Mouse (Mus musculus): ENCODE measurements around the gene Trim2. TPM values are rescaled to one million over a fixed set of nuclear protein-coding genes. Genes with fewer than 3 reads are reported as not detected.

Gene Trim2
- polyA plus RNA-seq, 1 experiment from 2014 or later, result 9.3 TPM

GRCm38 (mm10) chr3:84294734-84295133 is 11.9 kb downstream of the Trim2 start:
- Histone ChIP-seq H3K27me3 (ENCODE audit: control insufficient read depth, insufficient read depth, low read length) (no peaks in the 10 kb centered on the region), H3K9ac (ENCODE audit: low read length) (no peak overlapping the region), H3K4me1 (ENCODE audit: control insufficient read depth in 2 of 2, insufficient read depth in 2 of 2, low read length in 2 of 2) (no peaks in the 10 kb centered on the region), H3K4me3 (ENCODE audit: control insufficient read depth in 1 of 2, insufficient read depth in 1 of 2, low read depth in 1 of 2, low read length in 2 of 2) (no peak overlapping the region), H3K36me3 (ENCODE audit: control insufficient read depth, insufficient read depth, low read length) (no peaks in the 10 kb centered on the region), H3K9me3 (ENCODE audit: control insufficient read depth, low read length) (no peaks in the 10 kb centered on the region), H3K27ac (replicated peaks in 1 of 2; ENCODE audit: control insufficient read depth in 1 of 2, insufficient read depth in 1 of 2, low read depth in 2 of 2, low read length in 2 of 2) (no peak overlapping the region), H3K4me2 (ENCODE audit: low read length) (no peak overlapping the region)
- no peak for ATAC-seq (ENCODE audit: insufficient number of reproducible peaks, insufficient read depth, low FRiP score, low read depth)
- 83% methylated on average over 9 of the region's 9 CpGs for WGBS

- H3K4me3 ChIP-seq (ENCODE audit: control insufficient read depth in 1 of 2, insufficient read depth in 1 of 2, low read depth in 1 of 2, low read length in 2 of 2), result no peak overlapping the region
- no peak overlapping the region for H3K4me2 ChIP-seq (ENCODE audit: low read length)
- no peaks in the 10 kb centered on the region for H3K27me3 ChIP-seq (ENCODE audit: control insufficient read depth, insufficient read depth, low read length)
- H3K9me3 ChIP-seq (ENCODE audit: control insufficient read depth, low read length), result no peaks in the 10 kb centered on the region
- H3K27ac ChIP-seq (replicated peaks in 1 of 2; ENCODE audit: control insufficient read depth in 1 of 2, insufficient read depth in 1 of 2, low read depth in 2 of 2, low read length in 2 of 2), result no peak overlapping the region
- H3K4me1 ChIP-seq (ENCODE audit: control insufficient read depth in 2 of 2, insufficient read depth in 2 of 2, low read length in 2 of 2), result no peaks in the 10 kb centered on the region
- no peak for ATAC-seq (ENCODE audit: insufficient number of reproducible peaks, insufficient read depth, low FRiP score, low read depth)
- 81% methylated on average over 13 of the region's 13 CpGs for WGBS
- no peaks in the 10 kb centered on the region for H3K36me3 ChIP-seq (ENCODE audit: control insufficient read depth, insufficient read depth, low read length)
- no peak overlapping the region for H3K9ac ChIP-seq (ENCODE audit: low read length)
These were observed 12.7 kb downstream of the Trim2 start for GRCm38 (mm10) chr3:84293666-84294595.

GRCm38 (mm10) chr3:84292238-84292637 is 14.4 kb downstream of the Trim2 start:
- Histone ChIP-seq H3K4me2 (ENCODE audit: low read length) (no peak overlapping the region), H3K4me3 (ENCODE audit: control insufficient read depth in 1 of 2, insufficient read depth in 1 of 2, low read depth in 1 of 2, low read length in 2 of 2) (no peak overlapping the region), H3K4me1 (ENCODE audit: control insufficient read depth in 2 of 2, insufficient read depth in 2 of 2, low read length in 2 of 2) (no peaks in the 10 kb centered on the region), H3K27ac (replicated peaks in 1 of 2; ENCODE audit: control insufficient read depth in 1 of 2, insufficient read depth in 1 of 2, low read depth in 2 of 2, low read length in 2 of 2) (no peak overlapping the region), H3K9ac (ENCODE audit: low read length) (no peak overlapping the region), H3K9me3 (ENCODE audit: control insufficient read depth, low read length) (no peaks in the 10 kb centered on the region), H3K27me3 (ENCODE audit: control insufficient read depth, insufficient read depth, low read length) (no peaks in the 10 kb centered on the region), H3K36me3 (ENCODE audit: control insufficient read depth, insufficient read depth, low read length) (no peaks in the 10 kb centered on the region)
- WGBS, result 84% methylated on average over 5 of the region's 5 CpGs
- no peak for ATAC-seq (ENCODE audit: insufficient number of reproducible peaks, insufficient read depth, low FRiP score, low read depth)

GRCm38 (mm10) chr3:84288931-84289330 is 17.7 kb downstream of the Trim2 start:
- H3K36me3 ChIP-seq (ENCODE audit: control insufficient read depth, insufficient read depth, low read length), result no peaks in the 10 kb centered on the region
- no peak overlapping the region for H3K4me3 ChIP-seq (ENCODE audit: control insufficient read depth in 1 of 2, insufficient read depth in 1 of 2, low read depth in 1 of 2, low read length in 2 of 2)
- no peaks in the 10 kb centered on the region for H3K27me3 ChIP-seq (ENCODE audit: control insufficient read depth, insufficient read depth, low read length)
- no peak overlapping the region for H3K27ac ChIP-seq (replicated peaks in 1 of 2; ENCODE audit: control insufficient read depth in 1 of 2, insufficient read depth in 1 of 2, low read depth in 2 of 2, low read length in 2 of 2)
- no peak for ATAC-seq (ENCODE audit: insufficient number of reproducible peaks, insufficient read depth, low FRiP score, low read depth)
- H3K4me1 ChIP-seq (ENCODE audit: control insufficient read depth in 2 of 2, insufficient read depth in 2 of 2, low read length in 2 of 2), result peaks cover 2 to 4% of the 10 kb centered on the region in 2 experiments
- H3K9ac ChIP-seq (ENCODE audit: low read length), result no peak overlapping the region
- no peak overlapping the region for H3K4me2 ChIP-seq (ENCODE audit: low read length)
- 81% methylated on average over 4 of the region's 4 CpGs for WGBS
- H3K9me3 ChIP-seq (ENCODE audit: control insufficient read depth, low read length), result no peaks in the 10 kb centered on the region

GRCm38 (mm10) chr3:84287256-84287655 is 19.4 kb downstream of the Trim2 start:
- ATAC-seq (ENCODE audit: insufficient number of reproducible peaks, insufficient read depth, low FRiP score, low read depth), result no peak
- WGBS, result 69% methylated on average over 3 of the region's 3 CpGs
- no peaks in the 10 kb centered on the region for H3K36me3 ChIP-seq (ENCODE audit: control insufficient read depth, insufficient read depth, low read length)
- H3K9me3 ChIP-seq (ENCODE audit: control insufficient read depth, low read length), result no peaks in the 10 kb centered on the region
- H3K27ac ChIP-seq (replicated peaks in 1 of 2; ENCODE audit: control insufficient read depth in 1 of 2, insufficient read depth in 1 of 2, low read depth in 2 of 2, low read length in 2 of 2), result no peak overlapping the region
- H3K4me1 ChIP-seq (ENCODE audit: control insufficient read depth in 2 of 2, insufficient read depth in 2 of 2, low read length in 2 of 2), result peaks cover 14 to 18% of the 10 kb centered on the region in 2 experiments
- no peak overlapping the region for H3K4me2 ChIP-seq (ENCODE audit: low read length)
- H3K9ac ChIP-seq (ENCODE audit: low read length), result no peak overlapping the region
- no peak overlapping the region for H3K4me3 ChIP-seq (ENCODE audit: control insufficient read depth in 1 of 2, insufficient read depth in 1 of 2, low read depth in 1 of 2, low read length in 2 of 2)
- no peaks in the 10 kb centered on the region for H3K27me3 ChIP-seq (ENCODE audit: control insufficient read depth, insufficient read depth, low read length)

- 84% methylated on average over 5 of the region's 5 CpGs for WGBS
- Histone ChIP-seq H3K27me3 (ENCODE audit: control insufficient read depth, insufficient read depth, low read length) (no peaks in the 10 kb centered on the region), H3K27ac (replicated peaks in 1 of 2; ENCODE audit: control insufficient read depth in 1 of 2, insufficient read depth in 1 of 2, low read depth in 2 of 2, low read length in 2 of 2) (no peak overlapping the region), H3K9me3 (ENCODE audit: control insufficient read depth, low read length) (no peaks in the 10 kb centered on the region), H3K9ac (ENCODE audit: low read length) (no peak overlapping the region), H3K4me3 (ENCODE audit: control insufficient read depth in 1 of 2, insufficient read depth in 1 of 2, low read depth in 1 of 2, low read length in 2 of 2) (no peak overlapping the region), H3K4me2 (ENCODE audit: low read length) (no peak overlapping the region), H3K4me1 (ENCODE audit: control insufficient read depth in 2 of 2, insufficient read depth in 2 of 2, low read length in 2 of 2) (peaks cover 19 to 26% of the 10 kb centered on the region in 2 experiments), H3K36me3 (ENCODE audit: control insufficient read depth, insufficient read depth, low read length) (no peaks in the 10 kb centered on the region)
- no peak for ATAC-seq (ENCODE audit: insufficient number of reproducible peaks, insufficient read depth, low FRiP score, low read depth)
These were observed 20.4 kb downstream of the Trim2 start for GRCm38 (mm10) chr3:84286311-84286710.

- Histone ChIP-seq H3K4me1 (ENCODE audit: control insufficient read depth in 2 of 2, insufficient read depth in 2 of 2, low read length in 2 of 2) (peaks cover 19 to 28% of the 10 kb centered on the region in 2 experiments), H3K27ac (replicated peaks in 1 of 2; ENCODE audit: control insufficient read depth in 1 of 2, insufficient read depth in 1 of 2, low read depth in 2 of 2, low read length in 2 of 2) (no peak overlapping the region), H3K9ac (ENCODE audit: low read length) (no peak overlapping the region), H3K27me3 (ENCODE audit: control insufficient read depth, insufficient read depth, low read length) (no peaks in the 10 kb centered on the region), H3K4me3 (ENCODE audit: control insufficient read depth in 1 of 2, insufficient read depth in 1 of 2, low read depth in 1 of 2, low read length in 2 of 2) (no peak overlapping the region), H3K36me3 (ENCODE audit: control insufficient read depth, insufficient read depth, low read length) (no peaks in the 10 kb centered on the region), H3K4me2 (ENCODE audit: low read length) (no peak overlapping the region), H3K9me3 (ENCODE audit: control insufficient read depth, low read length) (no peaks in the 10 kb centered on the region)
- WGBS, result 92% methylated on average over 3 of the region's 3 CpGs
- ATAC-seq (ENCODE audit: insufficient number of reproducible peaks, insufficient read depth, low FRiP score, low read depth), result no peak
These were observed 21.9 kb downstream of the Trim2 start for GRCm38 (mm10) chr3:84284796-84285195.
